Mouse (Mus musculus) thymus, adult 2 months (tissue): ENCODE measurements around the gene Gtf2a1.

Experiments
- CTCF ChIP-seq: fragments of 200-500 bp; IDR thresholded peaks from 2 replicates; pipeline ENCODE4 v1.5.1; 2012; ENCODE audit warnings: mild to moderate bottlenecking, control low read depth, low read length, moderate library complexity, borderline replicate concordance; ENCODE audit not compliant: control insufficient read depth, poor library complexity, insufficient read depth; ENCODE audit errors: extremely low read depth
- POLR2A ChIP-seq: fragments of 200-500 bp; IDR thresholded peaks from 2 replicates; pipeline ENCODE4 v1.6.1; 2012; ENCODE audit warnings: mild to moderate bottlenecking, low read length, control low read depth, moderate library complexity; ENCODE audit not compliant: control insufficient read depth, poor library complexity, insufficient read depth; ENCODE audit errors: extremely low read depth

GRCm38 (mm10) chr12:91591191-91591590, 904 bp upstream of the Gtf2a1 start:
- TF ChIP-seq POLR2A (no peak), CTCF (no peak)
